Mouse (Mus musculus) CD4-positive, CD25-positive, alpha-beta regulatory T cell, adult 2 months (primary cell): ENCODE data around the gene 3110082I17Rik.
"Not testable (repeated sequence)": the region's sequence is repeated elsewhere in the genome, so short reads cannot be mapped to it uniquely, and the experiment has no call there.

ENCODE experiments used
- DNase-seq: peaks from one replicate; pipeline ENCODE4 v3.0.0-alpha.2; 2012; ENCODE audit warnings: low read depth, low spot score

The 3110082I17Rik gene

DNA sequence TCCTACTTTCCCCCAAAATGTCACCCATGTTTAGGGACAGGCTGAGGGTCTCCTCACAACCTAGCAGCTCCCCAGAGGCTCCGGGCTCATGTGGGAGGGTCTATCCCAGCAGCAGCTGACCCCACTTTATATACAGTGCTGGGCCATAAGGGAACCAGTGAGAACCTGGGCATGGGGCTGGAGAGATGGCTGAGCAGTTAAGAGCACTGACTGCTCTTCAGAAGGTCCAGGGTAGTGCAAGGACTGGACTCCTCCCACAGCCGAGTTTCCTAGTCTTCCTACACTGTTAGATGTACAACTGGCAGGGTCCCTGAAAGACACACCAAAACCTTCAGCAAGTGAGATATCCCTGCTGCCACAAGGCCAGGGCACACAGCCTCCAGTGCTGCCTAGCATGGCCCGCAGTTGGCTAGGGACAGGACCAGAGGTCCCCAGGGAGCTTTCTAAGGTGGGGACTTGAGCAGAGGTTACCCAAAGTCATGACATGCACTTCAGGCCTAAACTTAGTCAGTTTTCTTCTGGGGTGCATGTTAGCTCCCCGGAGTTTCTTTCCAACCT lies 62.9 kb downstream of the 3110082I17Rik start:
- DNase-seq: no peak

DNA sequence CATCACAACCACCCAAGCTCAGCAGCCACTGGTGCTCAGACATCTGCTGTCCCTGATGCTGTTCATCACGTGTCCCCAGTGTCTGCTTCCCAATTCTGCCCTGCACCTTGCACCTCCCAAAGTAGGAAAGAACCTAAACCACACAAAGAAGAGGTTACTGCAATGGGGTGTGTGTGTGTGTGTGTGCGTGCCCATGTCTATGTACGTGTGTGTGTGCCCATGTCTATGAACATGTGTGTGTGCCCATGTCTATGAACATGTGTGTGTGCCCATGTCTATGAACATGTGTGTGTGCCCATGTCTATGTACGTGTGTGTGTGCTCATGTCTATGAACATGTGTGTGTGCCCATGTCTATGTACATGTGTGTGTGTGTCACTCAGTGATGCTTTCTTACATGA lies 64.8 kb downstream of the 3110082I17Rik start:
- DNase-seq: no peak

DNA sequence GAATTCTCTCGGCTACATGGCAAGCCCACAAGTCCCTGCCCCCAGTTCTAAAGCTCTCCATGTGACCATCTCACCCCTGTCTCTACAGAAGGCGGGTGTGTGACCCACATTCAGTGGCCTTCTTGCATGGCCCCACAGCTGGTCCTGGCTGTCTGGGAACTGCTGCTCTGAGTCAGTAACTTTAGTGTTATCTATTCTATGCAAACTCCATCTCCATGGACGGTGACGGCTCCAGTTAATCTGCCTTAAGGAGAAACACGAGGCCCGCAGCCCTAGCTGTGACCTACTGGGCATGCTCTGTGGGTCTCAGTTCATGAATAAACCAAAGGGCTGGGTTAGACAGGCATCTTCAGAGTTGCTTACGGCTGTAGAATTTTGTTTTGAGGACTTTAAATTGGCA lies 65.9 kb downstream of the 3110082I17Rik start:
- no peak for DNase-seq

GRCm38 (mm10) chr5:139393197-139393588 lies 67.1 kb downstream of the 3110082I17Rik start:
- DNase-seq: no peak

DNA sequence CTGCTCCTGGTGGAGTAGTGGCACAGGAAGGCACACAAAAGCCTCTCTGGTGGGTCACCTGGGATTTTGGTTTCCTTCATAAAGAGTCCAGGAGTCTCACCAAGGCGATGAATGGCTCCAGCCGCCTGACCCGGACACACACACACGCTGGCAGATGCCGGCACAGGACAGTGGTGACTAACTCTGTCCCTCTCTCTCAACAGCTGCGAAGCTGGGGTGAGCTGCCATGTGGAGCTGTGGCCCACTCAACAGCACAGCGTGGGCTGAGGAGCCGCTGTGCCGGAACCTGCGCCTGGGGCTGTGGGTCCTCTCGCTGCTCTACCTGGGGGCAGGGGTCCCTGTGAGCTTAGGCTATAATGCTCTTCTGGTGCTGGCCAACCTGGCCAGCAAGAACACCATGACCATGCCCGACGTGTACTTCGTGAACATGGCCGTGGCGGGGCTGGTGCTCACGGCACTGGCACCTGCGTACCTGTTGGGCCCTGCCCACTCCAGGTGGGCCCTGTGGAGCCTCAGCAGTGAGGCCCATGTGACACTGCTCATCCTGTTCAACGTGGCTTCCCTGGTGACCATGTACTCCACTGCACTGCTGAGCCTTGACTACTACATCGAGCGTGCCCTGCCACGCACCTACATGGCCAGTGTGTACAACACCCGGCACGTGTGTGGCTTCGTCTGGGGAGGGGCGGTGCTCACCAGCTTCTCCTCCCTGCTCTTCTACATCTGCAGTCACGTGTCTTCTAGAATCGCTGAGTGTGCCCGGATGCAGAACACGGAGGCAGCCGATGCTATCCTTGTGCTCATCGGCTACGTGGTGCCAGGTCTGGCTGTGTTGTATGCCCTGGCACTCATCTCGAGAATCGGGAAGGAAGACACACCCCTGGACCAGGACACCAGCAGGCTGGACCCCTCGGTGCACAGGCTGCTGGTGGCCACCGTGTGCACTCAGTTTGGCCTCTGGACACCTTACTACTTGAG lies 67.8 kb downstream of the 3110082I17Rik start:
- DNase-seq: no peak

- no peak for DNase-seq
These were observed 68.9 kb downstream of the 3110082I17Rik start for GRCm38 (mm10) chr5:139391309-139391990.

DNA sequence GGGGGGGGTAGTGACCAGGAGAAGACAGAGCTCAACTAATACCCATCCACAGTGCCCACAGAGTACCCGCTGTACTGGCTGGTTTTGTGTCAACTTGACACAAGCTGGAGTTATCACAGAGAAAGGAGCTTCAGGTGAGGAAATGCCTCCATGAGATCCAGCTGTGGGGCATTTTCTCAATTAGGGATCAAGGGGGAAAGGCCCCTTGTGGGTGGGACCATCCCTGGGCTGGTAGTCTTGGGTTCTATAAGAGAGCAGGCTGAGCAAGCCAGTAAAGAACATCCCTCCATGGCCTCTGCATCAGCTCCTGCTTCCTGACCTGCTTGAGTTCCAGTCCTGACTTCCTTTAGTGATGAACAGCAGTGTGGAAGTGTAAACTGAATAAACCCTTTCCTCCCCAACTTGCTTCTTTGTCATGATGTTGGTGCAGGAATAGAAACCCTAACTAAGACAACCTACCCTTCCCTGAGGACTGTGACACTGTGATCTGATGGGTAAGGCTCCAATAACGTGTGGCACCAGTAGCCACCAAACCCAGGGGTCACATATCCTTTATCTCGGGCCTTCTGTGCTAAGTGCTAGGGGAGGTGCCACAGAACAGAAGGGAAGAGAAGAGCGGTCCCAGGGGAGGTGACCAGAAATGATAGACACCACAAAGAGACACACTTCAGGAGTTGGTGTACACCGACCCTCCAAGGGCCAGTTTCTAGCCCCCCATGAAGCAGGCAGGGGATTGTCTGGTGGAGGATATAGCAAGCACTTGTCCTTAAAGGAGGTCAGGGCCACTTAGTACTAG lies 69.8 kb downstream of the 3110082I17Rik start:
- not testable (repeated sequence) for DNase-seq

DNA sequence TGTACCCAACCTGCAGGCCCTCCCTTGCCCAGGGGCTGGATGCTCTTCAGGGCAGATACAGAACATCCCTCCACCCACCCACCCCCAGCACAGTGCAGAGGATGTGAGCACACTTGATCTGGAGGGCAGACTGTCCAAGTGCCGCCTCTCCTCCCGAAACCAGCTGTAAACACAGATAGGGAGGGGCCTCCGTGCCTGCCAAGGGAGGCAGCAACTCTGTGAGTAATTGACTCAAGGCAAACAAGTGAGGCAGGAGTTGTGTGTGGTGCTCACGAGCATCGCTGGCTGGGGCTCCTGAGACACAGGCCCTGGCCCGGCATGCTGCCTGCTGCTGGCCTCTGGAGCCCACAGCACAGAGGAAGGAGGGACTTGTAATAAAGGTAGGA lies 70.7 kb downstream of the 3110082I17Rik start:
- peak; percentile 39 for DNase-seq

DNA sequence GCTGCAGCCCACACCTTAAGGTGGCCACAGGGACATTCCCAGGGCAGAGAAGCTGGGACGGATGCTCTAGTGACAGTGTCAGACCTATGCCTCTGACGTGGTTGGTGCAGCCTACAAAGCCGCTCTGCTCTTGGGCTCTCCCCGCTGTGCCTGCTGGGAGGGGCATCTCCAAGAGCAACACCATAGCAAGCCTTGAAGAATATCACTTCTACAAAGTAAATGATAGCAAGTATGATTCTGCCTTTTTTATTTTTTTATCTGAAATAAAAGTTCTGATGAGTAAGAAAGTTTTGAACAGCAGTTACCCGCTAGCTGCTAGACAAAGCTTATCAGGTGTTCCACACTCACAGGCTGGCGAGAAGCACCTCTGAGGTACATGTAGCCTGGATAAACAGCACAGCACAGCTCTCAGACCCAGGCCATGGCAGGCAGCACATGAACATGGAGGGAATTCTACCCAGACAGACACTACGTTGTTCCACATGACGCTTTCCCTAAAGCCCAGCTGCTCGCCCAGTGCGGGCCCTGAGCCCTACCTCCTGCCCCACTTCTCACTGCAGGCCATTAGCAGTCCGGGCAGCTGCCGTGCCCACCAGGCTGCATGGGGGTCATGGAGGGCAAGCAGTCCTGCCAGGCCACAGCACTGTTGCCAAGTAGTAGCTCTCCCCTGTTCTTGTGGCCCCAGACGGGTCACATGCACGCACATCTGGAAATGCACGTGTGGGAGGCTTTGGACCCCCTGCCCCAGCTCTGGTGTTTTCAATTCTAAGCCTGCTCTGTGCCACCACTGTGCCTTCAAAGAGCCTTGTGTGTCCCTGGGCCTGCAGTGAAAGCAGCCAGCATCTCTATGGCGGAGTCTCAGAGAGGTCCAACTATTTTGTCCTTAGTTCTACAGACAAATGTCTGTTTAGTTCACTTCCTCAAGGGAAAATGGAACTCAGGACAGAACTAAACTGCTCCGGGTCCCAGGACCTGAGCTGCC lies 71.3 kb downstream of the 3110082I17Rik start:
- DNase-seq: peak; percentile 62

DNA sequence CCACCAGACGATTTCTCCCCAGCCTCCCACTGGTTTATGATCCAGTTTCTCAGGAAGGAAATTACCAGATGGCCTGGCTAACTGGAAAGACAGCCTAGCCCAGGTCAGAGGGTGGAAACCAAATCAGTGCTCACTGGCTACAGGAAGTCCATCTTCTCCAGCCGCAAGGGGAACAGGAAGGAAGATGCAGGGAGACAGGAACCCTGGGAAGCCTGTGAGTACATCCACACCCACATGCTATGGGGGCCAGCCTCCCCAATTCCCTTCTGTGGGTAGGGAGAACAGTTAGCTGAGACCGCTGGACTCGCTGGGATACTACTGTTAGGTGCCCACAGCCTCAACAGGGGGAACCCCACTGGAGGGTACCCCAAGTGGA lies 72.1 kb downstream of the 3110082I17Rik start:
- no peak for DNase-seq

GRCm38 (mm10) chr5:139387329-139388194 lies 72.8 kb downstream of the 3110082I17Rik start:
- DNase-seq: no peak

- no peak for DNase-seq
These were observed 74.3 kb downstream of the 3110082I17Rik start for GRCm38 (mm10) chr5:139386047-139386446.

DNA sequence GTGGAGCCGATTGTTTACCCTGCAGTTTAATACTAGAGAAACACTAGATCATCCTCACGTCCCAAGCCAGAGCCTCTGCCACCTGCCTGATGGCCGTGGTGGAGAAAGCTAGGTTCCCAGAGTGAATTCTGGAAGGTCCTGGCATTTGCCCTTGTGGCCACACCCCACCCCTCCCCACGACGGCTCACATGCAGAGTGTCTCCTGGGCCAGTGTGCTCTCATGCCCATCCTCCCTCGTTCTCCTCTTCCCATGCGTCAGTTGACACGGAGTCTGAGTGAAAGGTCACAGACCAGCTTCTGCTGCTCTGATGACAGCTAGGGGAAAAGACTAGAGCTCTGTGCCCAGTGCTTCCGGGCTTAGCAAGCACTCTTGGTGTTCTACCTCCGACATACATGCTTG lies 75.8 kb downstream of the 3110082I17Rik start:
- DNase-seq: peak; percentile 78

GRCm38 (mm10) chr5:139383234-139383633 lies 77.1 kb downstream of the 3110082I17Rik start:
- DNase-seq: no peak

DNA sequence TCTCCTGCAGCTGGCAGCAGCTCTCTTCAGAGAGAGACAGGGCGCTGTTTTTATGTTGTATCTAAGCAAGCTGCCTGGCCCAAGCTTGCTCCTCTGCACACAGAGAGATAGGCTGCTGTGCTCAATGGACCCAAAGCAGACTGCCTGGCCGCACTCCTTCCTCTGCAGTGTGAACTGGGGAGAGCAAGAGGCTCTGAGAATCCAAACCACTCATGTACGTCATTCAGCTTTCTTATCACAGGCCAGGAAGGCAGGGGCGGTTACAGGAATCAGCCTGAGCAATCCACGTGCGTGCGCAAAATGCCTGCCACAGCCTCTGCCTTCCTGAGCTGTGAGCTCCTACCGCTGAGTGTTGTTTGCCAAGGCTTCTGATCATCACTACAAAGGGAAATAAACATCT lies 77.6 kb downstream of the 3110082I17Rik start:
- DNase-seq: peak; percentile 92

DNA sequence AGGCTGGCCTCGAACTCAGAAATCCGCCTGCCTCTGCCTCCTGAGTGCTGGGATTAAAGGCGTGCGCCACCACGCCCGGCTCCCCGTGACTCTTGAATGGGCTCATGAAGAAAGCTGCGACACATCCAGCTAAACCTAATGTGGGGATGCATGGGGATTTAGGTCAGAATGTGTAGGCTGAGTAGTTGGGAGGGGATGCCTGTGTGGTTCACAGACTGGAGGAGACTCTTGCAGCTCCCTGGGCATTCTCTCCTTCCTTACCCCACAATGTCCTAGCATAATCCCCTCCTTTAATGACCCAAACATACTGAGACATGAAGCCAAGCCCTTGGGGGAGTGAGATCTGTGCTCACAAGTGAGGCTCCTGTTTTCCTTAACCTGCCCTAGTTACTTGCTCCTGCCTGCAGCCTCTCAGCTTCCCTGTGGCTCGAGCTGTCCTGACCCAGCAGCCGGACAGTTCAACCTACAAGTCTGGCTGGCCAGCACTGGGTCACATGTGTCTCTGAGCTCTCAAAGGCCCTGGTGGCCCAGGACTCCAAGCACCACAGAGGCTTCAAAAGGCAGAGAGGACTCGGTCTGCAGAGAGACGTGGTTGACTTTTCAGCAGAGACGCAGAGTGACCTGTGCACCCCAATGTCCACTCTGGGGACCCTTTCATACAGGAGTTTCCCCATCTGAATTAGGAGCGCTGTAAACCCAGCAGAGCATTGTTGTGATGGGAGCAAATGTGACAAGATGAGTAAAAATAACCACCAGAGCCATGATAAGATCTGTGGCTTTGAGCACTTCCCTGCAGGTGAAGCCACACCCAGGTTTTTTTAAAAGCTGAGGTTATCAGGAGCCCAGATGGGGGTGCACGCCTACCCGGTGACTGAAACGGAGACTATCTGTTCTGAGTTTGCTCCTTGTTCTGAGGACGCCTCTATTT lies 78.5 kb downstream of the 3110082I17Rik start:
- peak; percentile 91 for DNase-seq

GRCm38 (mm10) chr5:139380385-139381248 lies 79.7 kb downstream of the 3110082I17Rik start:
- peak; percentile 85 for DNase-seq
